Mouse (Mus musculus) bone marrow macrophage, adult 2 months (primary cell): Measurements from ENCODE around the gene Rin3.

ENCODE experiments used
- CTCF ChIP-seq: IDR thresholded peaks from 2 replicates; pipeline ENCODE4 v1.5.1; 2012; ENCODE audit warnings: low read depth, mild to moderate bottlenecking, low read length, moderate library complexity
- POLR2A ChIP-seq: IDR thresholded peaks from 2 replicates; pipeline ENCODE4 v1.6.1; 2012; ENCODE audit warnings: mild to moderate bottlenecking, low read depth, low read length, borderline replicate concordance

DNA sequence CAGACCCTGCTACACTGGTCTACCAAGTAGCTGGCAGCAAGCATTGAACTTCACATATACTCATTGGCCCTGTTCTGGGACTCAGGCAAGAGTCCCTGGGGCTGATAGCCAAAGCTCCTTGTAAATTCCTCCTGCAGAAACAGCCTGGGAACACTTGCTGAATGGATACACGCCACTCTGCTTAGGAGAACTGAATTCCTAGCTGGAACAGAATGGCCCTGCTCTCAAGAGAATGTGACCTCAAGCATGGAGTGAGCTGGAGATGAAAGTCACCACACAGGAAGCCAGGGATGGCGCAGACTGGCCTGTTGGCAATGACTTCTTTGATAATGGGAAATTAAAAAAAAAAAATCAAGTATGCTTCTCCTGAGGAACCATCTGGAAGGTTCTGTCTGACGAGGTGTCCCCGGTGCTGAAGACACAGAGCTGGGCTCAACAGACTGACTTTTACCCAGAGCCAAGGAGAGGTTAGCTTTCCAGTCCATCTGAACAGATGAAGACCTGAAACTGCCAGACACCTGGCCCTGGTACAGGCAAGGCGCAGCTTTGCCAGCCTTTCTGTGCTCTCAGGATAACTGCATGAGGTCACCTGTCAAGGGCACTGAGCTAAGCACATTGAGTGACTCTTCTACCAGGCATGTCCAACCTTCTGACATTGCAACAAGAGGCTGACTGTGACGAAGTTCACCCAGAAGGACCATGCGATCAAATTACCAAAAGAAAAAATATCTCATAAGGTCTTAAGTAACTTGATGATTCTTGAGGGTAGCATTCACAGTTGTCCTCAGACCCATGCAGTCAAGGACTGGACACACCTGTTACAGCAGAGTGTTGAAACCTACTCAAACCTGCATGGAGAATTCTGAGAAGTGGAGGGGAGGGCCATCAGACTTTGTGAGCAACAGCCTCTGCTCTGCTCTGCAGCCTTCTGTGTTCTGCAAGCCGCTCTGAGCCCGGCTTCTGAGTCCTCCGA, 78.6 kb downstream of the Rin3 start:
- no peak for TF ChIP-seq POLR2A
- TF ChIP-seq CTCF: no peak
